Mouse (Mus musculus): Measurements from ENCODE around the gene Ncdn.

Gene Ncdn

DNA sequence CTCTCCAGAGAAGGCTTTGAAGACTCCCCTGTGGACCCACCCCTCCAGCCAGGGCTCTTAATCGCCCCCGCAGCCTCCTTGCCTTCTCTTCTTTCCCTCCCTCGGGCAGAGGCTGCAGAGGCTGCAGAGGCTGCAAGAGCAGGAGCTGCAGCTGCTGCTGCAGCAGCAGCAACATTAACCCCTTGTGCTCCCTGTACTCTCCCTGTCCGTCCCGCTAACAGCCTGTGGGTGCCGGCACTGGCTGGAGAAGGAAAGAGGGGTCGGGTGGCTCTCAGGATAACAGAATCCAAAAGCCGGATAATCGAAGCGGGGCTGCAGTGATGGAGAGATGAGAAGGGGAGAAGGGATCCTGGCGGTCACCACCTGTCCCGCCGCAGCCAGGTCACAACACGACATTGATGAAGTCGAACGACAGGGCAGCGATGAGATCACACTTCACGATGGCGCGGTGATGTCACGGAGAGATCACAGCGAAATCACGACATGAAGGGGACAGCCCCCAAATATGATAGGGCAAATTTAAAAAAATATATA, 563 bp downstream of the Ncdn start:
- DNase-seq (ENCODE audit: low read depth, low spot score) = no peak

DNA sequence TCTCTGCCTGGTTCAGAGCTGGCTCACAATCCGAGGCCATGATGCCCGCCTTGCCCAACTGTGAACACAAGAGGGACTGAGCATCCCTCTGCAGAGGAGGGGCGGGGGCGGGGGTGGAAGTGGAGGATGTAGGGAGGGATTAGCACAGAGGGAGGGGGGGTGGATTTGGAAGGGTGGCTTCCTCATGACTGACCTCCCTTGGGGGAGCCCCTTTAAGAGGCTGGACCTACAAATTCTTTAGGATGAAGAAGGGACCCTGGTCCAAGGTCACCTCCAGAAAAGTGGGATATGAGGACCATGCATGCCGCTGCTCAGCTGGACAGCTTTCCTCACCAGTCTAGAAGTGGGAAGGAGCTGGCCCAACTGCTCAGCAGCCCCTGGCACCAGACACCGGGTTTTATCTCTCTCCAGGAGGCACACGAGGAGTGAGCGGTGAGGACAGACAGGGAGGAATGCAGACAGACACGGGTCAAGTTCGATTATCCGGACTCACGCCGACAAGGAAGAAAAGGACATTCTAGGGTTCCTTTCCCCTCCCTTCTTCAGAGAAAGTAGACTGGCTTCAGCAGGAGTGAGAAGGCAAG, 1.1 kb downstream of the Ncdn start:
- no peak for DNase-seq (ENCODE audit: low read depth, low spot score)

DNA sequence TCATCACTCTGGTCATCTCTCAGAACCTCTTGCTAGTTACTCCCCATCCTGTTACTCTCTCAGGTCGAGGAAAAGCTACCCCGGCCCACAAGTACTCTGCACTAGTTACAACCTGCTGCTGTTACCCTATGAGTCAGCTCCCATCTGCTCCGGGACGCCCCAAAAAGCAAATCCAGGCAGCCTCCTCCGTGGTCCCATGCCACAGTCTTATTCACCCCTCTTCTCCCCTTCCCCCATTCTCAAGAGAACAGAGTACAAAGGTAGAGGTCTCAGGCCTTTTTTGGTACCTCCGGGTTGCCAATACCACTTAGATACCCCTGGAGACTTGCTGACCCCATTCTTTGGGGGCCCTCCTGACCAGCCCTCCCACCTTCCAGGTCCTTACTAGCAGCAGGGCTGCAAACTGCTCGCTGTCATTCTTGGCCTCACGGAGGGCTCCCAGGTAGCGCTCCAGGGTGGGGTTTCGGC, 1.6 kb downstream of the Ncdn start:
- no peak for DNase-seq (ENCODE audit: low read depth, low spot score)

DNA sequence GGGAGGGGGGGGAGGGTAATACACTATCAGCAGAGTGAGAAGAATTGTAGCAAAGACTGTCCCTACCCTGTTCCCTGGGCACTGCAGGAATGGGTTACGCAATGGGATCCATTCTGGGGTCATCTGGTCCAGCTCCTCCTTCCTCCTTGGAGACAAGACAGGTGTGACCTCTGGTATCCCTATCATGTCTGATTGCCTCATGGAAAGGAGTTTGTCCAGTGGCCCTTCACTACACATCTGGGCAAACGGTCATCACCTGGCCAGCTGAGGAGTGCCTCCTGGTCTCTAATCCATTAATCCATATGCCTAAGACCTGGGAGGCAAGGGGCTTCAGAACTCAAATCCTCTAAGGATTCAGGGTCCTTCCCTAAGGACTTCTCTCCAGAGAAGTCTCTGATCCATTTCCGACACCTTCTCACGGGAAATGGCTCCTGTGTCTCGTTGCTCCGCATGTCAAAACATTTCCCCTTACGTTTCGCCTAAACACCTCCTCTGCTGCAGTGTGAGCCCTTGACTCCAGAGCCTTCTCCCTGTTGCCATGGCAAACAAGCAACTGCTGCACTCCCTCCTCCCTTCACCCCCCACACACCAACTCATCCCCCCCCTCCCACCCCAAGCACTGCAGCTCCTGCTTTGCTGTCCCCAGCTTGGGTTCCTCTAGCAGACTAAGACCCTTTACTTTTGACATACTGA, 2.2 kb downstream of the Ncdn start:
- no peak for DNase-seq (ENCODE audit: low read depth, low spot score)

DNA sequence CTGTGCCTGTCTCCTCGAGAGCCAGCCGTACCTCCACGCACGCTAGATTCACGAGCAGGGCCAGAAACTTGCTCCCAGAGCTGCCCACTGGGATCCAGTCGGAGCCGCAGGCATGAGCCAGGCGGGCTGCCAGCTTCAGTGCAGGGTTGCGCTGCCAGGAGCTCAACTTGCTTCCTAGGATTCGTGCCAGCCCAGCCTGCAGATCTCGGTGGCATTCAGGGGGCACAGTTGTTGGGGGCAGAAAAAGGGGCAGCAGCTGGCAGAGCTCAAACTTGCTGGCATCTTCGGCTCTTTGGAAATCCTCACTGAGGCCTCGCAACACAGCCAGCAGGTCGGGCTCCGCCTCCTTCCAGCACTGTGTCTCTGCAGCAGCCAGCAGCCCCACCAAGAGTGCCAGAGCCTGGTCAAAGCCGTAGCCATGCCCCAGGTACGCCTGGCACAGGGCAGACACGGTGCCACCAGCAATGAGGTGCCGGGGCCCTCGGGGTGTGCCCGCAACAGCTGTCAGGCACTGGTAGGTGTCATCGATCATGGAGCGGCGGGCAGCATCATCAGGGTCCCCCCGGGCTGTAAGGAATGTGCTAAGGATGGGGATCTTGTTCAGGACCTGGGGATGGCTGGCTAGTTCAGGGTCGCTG, 3.1 kb downstream of the Ncdn start:
- DNase-seq (ENCODE audit: low read depth, low spot score) = no peak

DNA sequence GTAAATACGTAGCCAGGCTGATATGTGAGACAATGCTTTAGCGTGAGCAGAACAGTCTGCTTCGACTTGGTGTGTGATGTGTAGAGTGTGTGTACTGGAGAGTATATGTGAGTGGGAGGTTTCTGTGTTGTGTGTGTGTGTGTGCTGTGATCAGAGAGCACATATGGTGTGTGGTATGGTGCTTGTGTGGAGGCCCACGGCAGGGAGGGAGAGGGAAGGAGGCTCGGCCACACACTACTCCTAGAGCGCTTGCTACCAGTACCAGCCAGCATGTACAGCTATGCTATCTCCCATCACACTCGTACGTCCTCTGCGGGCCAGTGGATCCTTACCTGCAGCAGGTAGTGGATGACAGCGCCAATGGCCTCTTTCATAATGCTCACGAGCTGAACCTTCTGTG, 3.7 kb downstream of the Ncdn start:
- DNase-seq (ENCODE audit: low read depth, low spot score) = no peak

DNA sequence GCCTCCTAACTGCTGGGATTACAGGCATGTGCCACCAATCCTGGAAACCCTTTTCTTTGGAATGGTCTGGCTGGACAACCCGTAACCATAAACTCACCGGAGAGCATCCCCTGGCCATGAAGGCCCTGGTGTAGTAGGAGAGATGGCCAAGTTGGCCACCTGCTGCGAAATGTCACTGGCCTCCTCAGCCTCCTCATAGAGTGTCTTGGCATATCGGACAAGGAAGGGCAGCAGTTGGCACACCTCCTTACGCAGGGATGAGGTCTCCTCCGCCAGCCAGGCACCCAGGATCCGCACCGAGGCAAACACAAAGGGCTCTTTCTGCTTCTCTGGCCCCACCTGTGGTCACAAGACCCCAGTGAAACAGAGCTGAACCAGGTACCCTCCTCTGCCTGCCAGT, 4.9 kb downstream of the Ncdn start:
- no peak for DNase-seq (ENCODE audit: low read depth, low spot score)

DNA sequence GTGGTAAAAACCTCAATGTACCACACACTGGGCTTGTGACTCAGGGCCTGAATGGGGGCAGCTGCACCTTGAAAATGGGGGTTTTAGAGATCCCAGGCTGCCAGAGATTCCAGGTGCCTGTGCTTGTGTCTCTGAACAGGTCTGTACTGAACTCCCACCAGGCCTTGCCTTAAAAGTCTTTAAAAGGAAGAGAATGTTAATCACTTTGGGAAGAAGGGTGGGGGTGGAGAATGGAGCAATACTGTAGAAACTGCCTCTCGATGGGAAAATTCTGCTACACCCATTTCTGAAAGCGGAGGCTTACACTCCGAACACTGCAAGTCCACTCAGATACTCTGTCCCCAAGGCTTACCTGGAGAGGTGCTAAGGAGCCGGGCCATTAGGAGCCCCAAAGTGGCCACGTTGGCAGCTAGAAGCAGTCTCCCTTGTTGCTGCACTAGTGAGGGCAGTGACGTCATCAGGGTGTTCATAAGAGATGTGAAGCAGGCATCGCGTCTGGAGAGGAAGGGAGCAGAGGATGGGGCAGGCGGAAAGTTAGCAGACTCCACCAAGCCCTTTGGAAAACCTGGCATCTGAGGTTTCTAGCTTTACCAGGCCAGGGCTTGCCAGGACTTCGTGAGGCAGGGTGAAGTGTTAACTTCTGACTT, 6.9 kb downstream of the Ncdn start:
- DNase-seq (ENCODE audit: low read depth, low spot score) = no peak

DNA sequence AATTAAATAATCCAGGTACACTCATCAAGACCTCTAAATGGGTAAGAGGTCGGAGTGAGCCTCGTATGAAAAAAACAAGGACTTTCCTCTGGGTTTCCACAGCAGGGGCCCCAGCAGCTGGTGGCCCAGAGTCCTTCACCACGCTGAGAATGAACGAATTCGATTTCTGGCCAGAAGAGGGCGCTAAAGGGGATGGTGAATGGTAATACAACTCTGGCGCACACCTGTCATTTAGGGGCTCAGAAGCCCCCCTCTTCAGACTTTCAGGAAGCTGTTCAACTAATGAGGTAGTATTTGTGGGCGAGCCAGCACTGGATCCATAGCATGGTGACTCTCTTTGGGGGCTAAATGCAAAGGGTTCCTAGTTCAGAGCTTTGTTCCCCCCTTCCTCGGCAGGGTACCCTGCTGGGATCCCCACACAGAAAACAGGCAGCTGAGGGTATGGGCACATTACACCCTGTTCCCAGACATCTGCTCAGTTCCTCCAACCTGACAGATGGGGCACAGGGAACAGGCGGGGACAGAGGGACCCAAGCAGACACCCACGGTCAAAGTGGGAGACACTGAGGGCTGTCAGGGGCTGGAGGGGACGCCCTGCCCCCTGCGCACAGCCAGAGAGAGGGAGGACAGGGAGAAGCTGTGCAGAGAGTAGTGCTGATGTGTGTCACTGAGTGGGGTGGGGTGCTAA, 7.6 kb downstream of the Ncdn start:
- DNase-seq (ENCODE audit: low read depth, low spot score) = peak; percentile 62

DNA sequence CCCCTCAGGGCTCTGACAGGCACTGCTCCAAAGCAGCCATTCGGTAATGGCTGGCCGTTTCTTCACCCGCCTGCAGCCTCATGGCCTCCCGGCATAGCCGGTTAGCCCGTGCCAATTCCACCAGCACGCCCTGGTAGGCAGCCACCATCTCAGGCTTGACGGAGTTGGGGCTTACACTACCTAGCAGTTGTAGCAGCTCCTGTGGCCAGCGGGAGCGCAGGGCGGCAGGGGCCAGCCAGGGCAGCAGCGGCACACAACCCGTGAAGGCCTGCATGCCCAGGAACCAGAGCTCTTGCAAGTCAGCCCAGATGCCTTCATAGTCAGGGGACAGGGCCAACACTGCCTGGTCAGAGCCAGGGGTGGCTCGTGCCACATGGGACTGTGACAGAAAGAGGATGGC, 8.4 kb downstream of the Ncdn start:
- DNase-seq (ENCODE audit: low read depth, low spot score) = no peak

DNA sequence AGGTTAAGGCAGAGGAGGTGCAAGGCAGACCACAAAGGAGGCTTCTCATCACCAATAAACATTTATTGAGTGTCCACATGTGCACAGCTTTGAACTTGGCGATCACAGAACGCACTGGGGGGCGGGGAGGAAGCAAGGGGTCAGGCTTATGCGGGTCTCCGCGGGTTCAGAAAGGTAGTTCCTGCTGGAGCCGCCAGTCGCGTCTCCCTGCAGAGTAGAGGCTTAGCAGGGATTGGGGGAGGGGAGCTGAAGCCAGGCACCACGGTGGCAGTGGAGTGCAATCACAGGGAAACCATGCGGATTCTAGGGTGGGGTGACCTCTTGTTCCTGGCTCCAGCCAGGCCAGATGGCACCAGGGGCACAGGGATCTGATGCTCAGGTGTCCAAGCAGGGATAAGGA, 9.5 kb downstream of the Ncdn start:
- DNase-seq (ENCODE audit: low read depth, low spot score) = no peak

DNA sequence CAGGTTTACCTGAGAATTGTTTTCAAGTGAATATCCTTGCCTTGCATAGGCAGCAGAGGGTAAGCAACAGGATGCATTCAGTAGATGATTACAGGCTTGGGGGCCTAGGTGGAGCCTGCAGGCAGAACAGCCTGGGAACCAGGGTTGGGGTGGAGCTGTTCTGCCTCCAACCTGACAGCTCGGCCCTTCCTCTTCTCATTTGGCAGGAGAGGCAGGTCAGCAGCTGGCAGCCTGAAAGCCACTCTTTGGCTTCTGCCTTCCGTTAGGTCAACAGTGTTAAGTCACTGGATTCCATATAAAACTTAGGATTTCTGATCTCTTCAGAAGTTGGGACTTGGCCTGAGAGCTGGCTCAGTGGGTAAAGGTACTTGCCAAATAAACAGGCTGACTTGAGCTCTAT, 10.3 kb downstream of the Ncdn start:
- DNase-seq (ENCODE audit: low read depth, low spot score) = no peak

DNA sequence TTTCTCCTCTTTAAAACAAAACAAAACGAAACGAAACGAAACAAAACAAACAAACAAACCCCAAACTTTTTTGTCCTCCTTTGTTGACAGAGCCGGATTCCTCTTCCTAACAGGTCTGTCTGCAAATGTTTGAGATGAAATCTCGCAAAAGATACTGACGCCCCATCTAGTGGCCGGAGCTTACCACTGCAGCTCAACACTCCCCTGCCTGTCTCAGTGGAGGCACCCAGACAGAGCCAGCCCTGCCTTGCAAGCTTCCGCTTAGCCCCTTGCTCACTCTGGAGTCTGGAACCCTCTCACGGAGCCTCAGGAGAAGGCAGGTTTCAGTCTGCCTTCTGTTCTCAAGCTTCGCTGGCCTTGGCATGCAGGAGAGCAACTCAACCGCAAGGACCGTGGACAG, 11.8 kb downstream of the Ncdn start:
- peak; percentile 83 for DNase-seq (ENCODE audit: low read depth, low spot score)

DNA sequence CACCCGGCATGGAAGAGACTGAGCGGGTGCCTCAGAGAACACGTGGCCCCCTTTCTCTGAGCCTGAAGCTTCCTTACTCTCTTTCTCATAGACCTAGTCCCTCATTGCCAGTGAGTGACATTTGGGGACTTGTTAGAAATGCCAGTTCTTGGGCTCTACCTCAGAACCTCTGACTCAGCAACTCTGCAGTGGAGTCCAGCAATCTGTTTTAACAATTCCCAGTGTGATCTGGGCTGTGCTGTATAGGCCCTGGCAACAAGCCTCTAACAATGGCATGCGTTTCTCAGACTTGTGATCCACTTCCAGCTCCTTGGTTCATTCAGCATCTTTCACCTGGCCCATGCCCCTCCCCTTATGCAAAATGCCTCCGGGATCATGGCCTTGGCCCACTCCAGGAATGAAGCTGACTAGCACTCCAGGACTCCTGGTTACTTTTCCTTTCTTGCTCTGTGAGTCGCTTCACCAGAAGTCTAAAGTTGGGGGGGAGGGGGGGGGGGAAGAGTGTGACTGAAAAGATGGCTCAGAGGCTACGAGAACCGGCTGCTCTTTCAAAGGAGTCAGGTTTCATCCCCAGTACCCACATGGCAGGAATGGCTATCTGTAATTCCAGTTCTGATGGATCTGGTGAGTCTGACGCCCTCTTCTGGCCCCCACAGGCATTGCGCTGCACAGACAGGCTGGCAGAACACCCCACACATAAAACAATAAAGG, 13.1 kb downstream of the Ncdn start:
- DNase-seq (ENCODE audit: low read depth, low spot score) = peak; percentile 69

DNA sequence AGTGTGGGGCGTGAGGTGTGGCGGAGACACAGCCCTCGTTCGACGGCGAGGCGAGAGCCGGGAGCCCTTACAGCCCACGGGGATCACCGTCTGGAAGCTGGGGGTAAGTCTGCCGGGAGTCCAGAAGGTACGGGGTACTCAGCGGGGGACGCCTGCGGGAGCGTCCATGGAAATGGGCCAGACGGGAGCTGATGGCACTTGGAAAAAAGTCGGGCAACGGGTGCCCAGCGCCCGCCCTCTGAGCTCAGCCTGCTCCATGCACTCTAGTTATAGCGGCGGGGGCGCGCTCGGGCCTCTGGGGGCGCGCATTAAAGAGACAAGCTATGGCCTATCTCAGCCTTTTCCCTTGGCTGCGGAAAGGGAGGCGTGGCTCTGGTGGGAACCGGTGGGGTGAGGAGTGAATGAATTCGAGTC, 17.2 kb downstream of the Ncdn start, which contains the start of gene Tfap2e:
TSS of gene Tfap2e (minus strand) at position 240 of the 414 bp plus-strand sequence.
- peak; percentile 47 for DNase-seq (ENCODE audit: low read depth, low spot score)

DNA sequence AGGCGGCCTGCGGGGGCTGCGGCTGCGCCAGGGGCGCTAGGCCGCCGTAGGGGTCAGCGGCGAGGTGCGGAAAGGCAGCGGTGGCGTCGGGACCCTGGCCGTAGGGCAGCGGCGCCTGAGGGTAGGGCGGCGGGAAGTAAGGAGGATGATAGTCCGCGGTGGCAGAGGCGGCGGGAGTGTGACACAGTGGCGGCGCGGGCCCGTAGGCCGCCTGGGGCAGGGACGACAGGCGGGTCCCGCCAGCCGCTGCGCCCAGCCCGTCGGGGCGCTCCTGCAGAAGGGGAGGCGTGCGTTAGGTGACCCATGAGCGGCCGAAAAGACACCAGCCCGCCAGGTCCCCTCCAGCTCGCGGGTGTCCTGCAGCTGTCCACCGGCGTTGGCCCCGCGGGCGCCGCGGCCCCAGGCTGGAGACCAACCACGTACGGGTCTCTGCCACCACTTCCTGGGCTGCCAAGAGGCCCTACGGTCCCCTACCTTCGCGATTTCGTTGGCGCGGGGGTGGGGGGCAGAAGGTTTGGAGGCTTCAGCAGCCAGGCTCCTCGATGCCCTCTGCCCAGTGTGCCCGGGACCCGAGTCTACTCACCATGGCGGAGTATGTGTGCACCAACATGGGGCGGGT, 17.7 kb downstream of the Ncdn start:
- DNase-seq (ENCODE audit: low read depth, low spot score) = no peak

DNA sequence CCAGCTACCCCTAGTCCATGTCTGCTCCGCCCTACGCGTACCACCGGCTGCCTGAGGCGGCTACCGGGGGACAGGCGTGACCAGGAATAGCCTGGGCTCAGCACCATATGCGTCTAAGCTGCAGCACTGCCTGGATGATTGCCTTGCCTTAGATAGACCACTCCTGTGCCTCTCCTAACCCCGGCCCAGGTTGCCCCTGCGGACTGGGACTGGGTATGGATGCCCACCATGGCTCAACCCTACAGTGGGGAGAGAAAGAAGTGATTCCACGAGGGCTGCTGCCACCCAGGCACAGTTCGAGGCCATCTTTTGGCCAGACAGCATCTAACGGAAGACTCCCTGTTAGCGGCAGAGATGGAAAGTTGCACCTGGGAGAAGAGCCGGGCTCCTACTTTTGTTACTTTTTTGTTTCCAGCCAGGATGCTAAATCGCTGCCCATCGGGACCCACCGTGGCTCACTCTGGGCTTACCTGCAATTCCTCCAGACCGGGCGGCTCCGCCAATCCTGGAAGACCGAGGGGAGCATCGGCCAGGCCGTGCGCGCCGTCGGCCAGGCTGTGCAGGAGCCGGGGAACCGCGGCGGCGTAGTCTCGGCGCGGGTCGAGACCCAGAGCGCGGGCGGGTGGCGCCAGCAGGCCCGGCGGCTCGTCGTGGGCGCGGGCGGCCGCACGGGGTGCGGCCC, 18.4 kb downstream of the Ncdn start:
- DNase-seq (ENCODE audit: low read depth, low spot score) = no peak

DNA sequence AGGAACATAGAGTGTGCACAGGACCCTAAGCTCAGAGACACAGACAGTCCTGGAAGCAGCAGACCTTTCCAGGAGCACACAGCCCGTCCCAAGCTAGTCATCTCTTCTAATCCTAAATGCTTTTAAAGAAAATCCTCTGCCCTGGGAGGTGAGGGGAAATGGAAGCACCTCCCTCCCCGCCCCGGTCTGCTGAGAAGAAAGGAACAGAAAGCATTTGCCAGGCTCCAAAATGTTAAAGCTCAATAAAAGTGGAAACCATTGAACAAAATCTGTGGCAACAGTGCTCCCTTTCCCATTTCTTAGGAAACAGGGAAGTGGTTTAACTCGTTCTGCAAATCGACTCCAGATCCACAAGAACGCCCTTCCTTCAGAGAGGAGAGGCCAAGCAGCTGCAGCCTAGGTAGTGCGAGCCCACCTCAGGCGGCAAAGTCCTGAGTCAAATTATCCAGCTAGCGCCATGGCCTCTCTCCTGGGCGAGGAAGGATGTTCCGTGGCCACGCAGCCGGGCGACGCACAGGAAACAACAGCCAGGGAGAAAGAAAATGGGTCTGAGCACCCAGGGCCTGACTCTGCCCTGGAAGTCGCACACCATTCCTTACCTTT, 19.1 kb downstream of the Ncdn start:
- DNase-seq (ENCODE audit: low read depth, low spot score) = no peak

DNA sequence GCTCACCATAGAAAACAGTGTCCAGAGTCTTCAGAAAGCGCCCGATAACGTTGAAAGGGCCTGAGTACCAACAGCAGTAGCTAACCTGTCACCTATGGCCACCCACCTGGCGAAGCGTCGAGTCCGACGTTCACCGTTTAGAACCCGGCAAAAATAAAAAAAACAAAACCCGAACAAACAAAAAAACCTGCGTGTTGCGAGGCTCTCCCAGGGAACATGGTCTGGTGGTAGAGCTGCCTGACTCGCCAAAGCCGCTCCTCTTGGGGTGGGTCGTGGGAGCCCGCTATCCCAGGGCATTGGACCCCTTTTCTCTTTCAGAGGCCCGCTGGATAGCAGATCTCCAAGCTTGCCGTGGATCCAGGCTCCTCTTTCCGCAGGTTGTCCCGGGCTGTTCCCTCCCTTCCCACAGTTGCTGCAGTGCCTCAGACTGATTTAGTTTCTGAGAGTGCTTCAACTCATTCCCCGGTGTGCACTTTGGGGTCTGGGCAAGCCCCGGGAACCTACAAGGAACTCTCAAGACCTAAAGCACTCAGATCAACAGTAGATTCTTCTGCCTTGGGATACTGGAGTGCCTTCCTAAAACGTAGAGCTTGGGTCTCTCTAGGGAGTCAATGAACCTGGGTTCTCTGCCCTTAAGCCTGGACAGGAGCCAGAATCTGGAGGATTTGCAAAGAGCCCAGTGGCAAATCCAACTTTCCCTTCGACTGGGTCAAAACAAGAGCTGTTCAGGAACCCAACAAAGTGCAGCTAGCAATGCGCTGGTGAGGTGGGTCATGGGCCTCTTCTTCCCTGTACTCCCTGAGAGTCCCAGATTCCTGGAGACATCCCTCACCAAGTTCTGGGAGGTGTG, 20.5 kb downstream of the Ncdn start:
- DNase-seq (ENCODE audit: low read depth, low spot score) = no peak

All from mesoderm, embryonic 11.5 days (tissue).